Mouse (Mus musculus) stomach, postnatal 0 days (tissue): Measurements from ENCODE around the gene Gm614.

Source experiments
- CTCF ChIP-seq: IDR thresholded peaks from 2 replicates; pipeline ENCODE4 v1.5.1; 2016; ENCODE audit warnings: antibody characterized with exemption, low read depth, mild to moderate bottlenecking, moderate library complexity
- EP300 ChIP-seq: optimal IDR thresholded peaks from 2 replicates; pipeline ENCODE3; 2016; ENCODE audit warnings: antibody characterized with exemption

- no peak for TF ChIP-seq CTCF
- TF ChIP-seq EP300: no peak
Observed at GRCm38 (mm10) chrX:101268755-101269124, 4.9 kb upstream of the Gm614 start, which contains the start of gene Gm20489.
